Mouse (Mus musculus) heart, embryonic 14.5 days (tissue): ENCODE measurements around the gene Trem2. TPM values are rescaled to one million over a fixed set of nuclear protein-coding genes. Genes with fewer than 3 reads are reported as not detected.

ENCODE experiments used
- ATAC-seq: fragments of 200-750 bp; cut with Nextera tagmentation; 2 replicates; pipeline ENCODE4 v1.8.0; 2017; ENCODE audit warnings: low read depth, moderate TSS enrichment; ENCODE audit not compliant: insufficient number of reproducible peaks, insufficient read depth, low FRiP score
- H3K27ac ChIP-seq, 2 experiments: fragments of 200-500 bp in 1 of 2; fragments of 300-500 bp in 1 of 2; sonication (generic) in 1 of 2; replicated peaks in 1 of 2; 2 replicates each; pipeline ENCODE4 v1.5.1; 2012 to 2014; ENCODE audit warnings: low read depth in 2 of 2, low read length in 2 of 2, control low read depth in 1 of 2, mild to moderate bottlenecking in 1 of 2, mixed read lengths in 1 of 2; ENCODE audit not compliant: control insufficient read depth in 1 of 2, insufficient read depth in 1 of 2
- H3K27me3 ChIP-seq: fragments of 300-500 bp; sonication (generic); 2 replicates; pipeline ENCODE4 v1.6.1; 2014; ENCODE audit warnings: mild to moderate bottlenecking, low read length, control low read depth; ENCODE audit not compliant: control insufficient read depth, insufficient read depth
- H3K36me3 ChIP-seq: fragments of 300-500 bp; sonication (generic); 2 replicates; pipeline ENCODE4 v1.6.1; 2014; ENCODE audit warnings: mild to moderate bottlenecking, control low read depth, low read length, mixed read lengths; ENCODE audit not compliant: control insufficient read depth, insufficient read depth
- H3K4me1 ChIP-seq, 2 experiments: fragments of 200-500 bp in 1 of 2; fragments of 300-500 bp in 1 of 2; sonication (generic) in 1 of 2; 2 replicates each; pipeline ENCODE4 v1.6.1; 2012 to 2014; ENCODE audit warnings: low read length in 2 of 2, control low read depth in 1 of 2, mixed read lengths in 1 of 2; ENCODE audit not compliant: control insufficient read depth in 2 of 2, insufficient read depth in 2 of 2
- H3K4me2 ChIP-seq: fragments of 300-500 bp; sonication (generic); 2 replicates; pipeline ENCODE4 v1.6.1; 2014; ENCODE audit warnings: mild to moderate bottlenecking, low read length
- H3K4me3 ChIP-seq, 2 experiments: fragments of 200-500 bp in 1 of 2; fragments of 300-500 bp in 1 of 2; sonication (generic) in 1 of 2; 2 replicates each; pipeline ENCODE4 v1.5.1; 2012 to 2014; ENCODE audit warnings: low read length in 2 of 2, mild to moderate bottlenecking in 2 of 2, control low read depth in 1 of 2, low read depth in 1 of 2, moderate library complexity in 1 of 2; ENCODE audit not compliant: control insufficient read depth in 1 of 2, insufficient read depth in 1 of 2
- H3K9ac ChIP-seq: fragments of 300-500 bp; sonication (generic); 2 replicates; pipeline ENCODE4 v1.6.1; 2014; ENCODE audit warnings: mild to moderate bottlenecking, low read length
- H3K9me3 ChIP-seq: fragments of 300-500 bp; sonication (generic); 2 replicates; pipeline ENCODE4 v1.6.1; 2016; ENCODE audit warnings: low read length, control low read depth; ENCODE audit not compliant: control insufficient read depth
- whole genome bisulfite sequencing: fragments of 180-500 bp; shearing (Covaris S2); extraction: QIAGEN DNeasy Blood & Tissue Kit; methylation state at CpG from one replicate; pipeline ENCODE4 v1.1.7; 2014; 5-methylcytosine and 5-hydroxymethylcytosine counted together
- polyA plus RNA-seq: library from polyadenylated mRNA; unstranded; fragments of >200 nt; fragmentation: Nextera tagmentation; extraction: Ambion mirVana; gene quantifications from 2 replicates; pipeline ENCODE4 v1.2.1, GENCODE M21; 2014

Trem2 gene
- polyA plus RNA-seq, 1 experiment from 2014 or later: 3.4 TPM

- ATAC-seq: no peak
- WGBS: 87% methylated on average over 4 of the region's 4 CpGs
Measured at GRCm38 (mm10) chr17:48334186-48334585, 12.0 kb upstream of the Trem2 start.

GRCm38 (mm10) chr17:48336857-48337256 lies 9.3 kb upstream of the Trem2 start:
- ATAC-seq: no peak
- WGBS: 3% methylated on average over 6 of the region's 6 CpGs
- Histone ChIP-seq H3K9me3 (no peaks in the 10 kb centered on the region), H3K4me3 (no peak overlapping the region), H3K27me3 (no peaks in the 10 kb centered on the region), H3K27ac (no peak overlapping the region), H3K9ac (no peak overlapping the region), H3K4me2 (no peak overlapping the region), H3K36me3 (no peaks in the 10 kb centered on the region), H3K4me1 (peaks cover 0 to 2% of the 10 kb centered on the region in 2 experiments; a peak in 1 of 4 replicates)

More at GRCm38 (mm10) chr17:48334186-48334585, 12.0 kb upstream of the Trem2 start:
- no peaks in the 10 kb centered on the region for H3K4me1 ChIP-seq
- H3K4me3 ChIP-seq: no peak overlapping the region
- no peaks in the 10 kb centered on the region for H3K36me3 ChIP-seq
- no peaks in the 10 kb centered on the region for H3K27me3 ChIP-seq
- no peak overlapping the region for H3K27ac ChIP-seq
- H3K9me3 ChIP-seq: no peaks in the 10 kb centered on the region
- H3K4me2 ChIP-seq: no peak overlapping the region
- no peak overlapping the region for H3K9ac ChIP-seq

- no peak overlapping the region for H3K4me2 ChIP-seq
- H3K27ac ChIP-seq: no peak overlapping the region
- WGBS: 68% methylated on average over 1 of the region's 1 CpGs
- no peaks in the 10 kb centered on the region for H3K27me3 ChIP-seq
- ATAC-seq: no peak
- peaks cover 0 to 2% of the 10 kb centered on the region in 2 experiments; a peak in 1 of 4 replicates for H3K4me1 ChIP-seq
- no peak overlapping the region for H3K4me3 ChIP-seq
- no peaks in the 10 kb centered on the region for H3K36me3 ChIP-seq
- no peaks in the 10 kb centered on the region for H3K9me3 ChIP-seq
- no peak overlapping the region for H3K9ac ChIP-seq
Measured at GRCm38 (mm10) chr17:48340267-48340666, 5.9 kb upstream of the Trem2 start.

GRCm38 (mm10) chr17:48341947-48342346 lies 4.3 kb upstream of the Trem2 start:
- Histone ChIP-seq H3K27me3 (no peaks in the 10 kb centered on the region), H3K9ac (no peak overlapping the region), H3K4me2 (no peak overlapping the region), H3K9me3 (no peaks in the 10 kb centered on the region), H3K4me3 (no peak overlapping the region), H3K36me3 (no peaks in the 10 kb centered on the region), H3K4me1 (peaks cover 0 to 2% of the 10 kb centered on the region in 2 experiments; a peak in 1 of 4 replicates), H3K27ac (no peak overlapping the region)
- WGBS: 53% methylated on average over 3 of the region's 3 CpGs
- no peak for ATAC-seq

GRCm38 (mm10) chr17:48343065-48343464 lies 3.1 kb upstream of the Trem2 start:
- H3K4me1 ChIP-seq: peaks cover 0 to 2% of the 10 kb centered on the region in 2 experiments; a peak in 1 of 4 replicates
- WGBS: 76% methylated on average over 2 of the region's 2 CpGs
- ATAC-seq: no peak

GRCm38 (mm10) chr17:48345824-48346223 lies 377 bp upstream of the Trem2 start:
- no peak overlapping the region for H3K9ac ChIP-seq
- no peak overlapping the region for H3K4me2 ChIP-seq
- no peaks in the 10 kb centered on the region for H3K9me3 ChIP-seq
- H3K27me3 ChIP-seq: no peaks in the 10 kb centered on the region
- no peak overlapping the region for H3K27ac ChIP-seq
- H3K4me1 ChIP-seq: no peaks in the 10 kb centered on the region
- no peak overlapping the region for H3K4me3 ChIP-seq
- no peaks in the 10 kb centered on the region for H3K36me3 ChIP-seq
- 67% methylated on average over 4 of the region's 4 CpGs for WGBS
- no peak for ATAC-seq

More at GRCm38 (mm10) chr17:48343065-48343464, 3.1 kb upstream of the Trem2 start:
- Histone ChIP-seq H3K9me3 (no peaks in the 10 kb centered on the region), H3K36me3 (no peaks in the 10 kb centered on the region), H3K27ac (no peak overlapping the region), H3K9ac (no peak overlapping the region), H3K4me2 (no peak overlapping the region), H3K27me3 (no peaks in the 10 kb centered on the region), H3K4me3 (no peak overlapping the region)

- ATAC-seq: no peak
- Histone ChIP-seq H3K27ac (no peak overlapping the region), H3K4me3 (no peak overlapping the region), H3K36me3 (no peaks in the 10 kb centered on the region), H3K9me3 (no peaks in the 10 kb centered on the region), H3K9ac (no peak overlapping the region), H3K27me3 (no peaks in the 10 kb centered on the region), H3K4me1 (no peaks in the 10 kb centered on the region), H3K4me2 (no peak overlapping the region)
- 55% methylated on average over 4 of the region's 4 CpGs for WGBS
Measured at GRCm38 (mm10) chr17:48346834-48347233, 633 bp downstream of the Trem2 start.

GRCm38 (mm10) chr17:48347287-48347686 lies 1.1 kb downstream of the Trem2 start:
- Histone ChIP-seq H3K9me3 (no peaks in the 10 kb centered on the region), H3K27me3 (no peaks in the 10 kb centered on the region), H3K27ac (no peak overlapping the region), H3K36me3 (no peaks in the 10 kb centered on the region), H3K4me3 (no peak overlapping the region), H3K4me1 (no peaks in the 10 kb centered on the region), H3K4me2 (no peak overlapping the region), H3K9ac (no peak overlapping the region)
- WGBS: 59% methylated on average over 2 of the region's 2 CpGs
- ATAC-seq: no peak
